Mouse (Mus musculus) olfactory bulb, adult 2 months (tissue): ENCODE measurements around the gene Cd81.

ENCODE experiments used
- CTCF ChIP-seq: fragments of 200-500 bp; IDR thresholded peaks from 2 replicates; pipeline ENCODE4 v1.5.1; 2012; ENCODE audit warnings: low read depth, mild to moderate bottlenecking, low read length, moderate library complexity; ENCODE audit not compliant: insufficient read depth
- POLR2A ChIP-seq: fragments of 200-500 bp; IDR thresholded peaks from 2 replicates; pipeline ENCODE4 v1.6.1; 2012; ENCODE audit warnings: mild to moderate bottlenecking, low read depth, low read length, moderate library complexity; ENCODE audit not compliant: insufficient read depth

DNA sequence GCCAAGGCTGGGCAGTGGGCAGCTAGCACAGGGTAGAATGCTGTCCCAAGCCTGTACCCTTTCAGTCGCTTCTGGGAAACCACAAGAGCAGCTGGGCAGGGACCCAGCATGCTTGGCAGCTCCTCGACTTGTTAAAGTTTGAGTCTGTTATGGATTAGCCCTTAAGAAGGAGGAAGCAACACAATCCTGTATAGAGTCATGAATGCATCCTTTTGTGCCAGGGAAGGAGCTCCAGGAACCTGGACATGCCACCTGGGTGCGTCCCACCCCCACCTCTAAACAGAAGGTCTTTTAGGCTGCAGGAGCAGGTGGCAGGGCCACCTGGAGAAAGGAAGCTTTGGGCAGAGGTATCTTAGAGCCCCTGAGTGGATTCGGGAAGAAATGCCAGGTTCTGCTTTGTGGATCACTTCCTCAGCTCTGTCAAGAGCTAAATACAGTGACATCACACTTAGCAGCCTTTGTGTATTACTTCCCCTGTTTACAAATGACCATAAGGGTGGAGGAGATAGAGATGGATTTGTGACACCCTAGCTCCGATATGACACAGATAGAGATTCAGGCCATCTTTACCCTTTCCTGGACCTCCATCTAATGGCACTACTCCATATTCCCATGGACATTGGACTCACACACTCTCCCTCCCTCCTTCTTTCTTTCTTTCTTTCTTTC is 6.8 kb downstream of the Cd81 start:
- TF ChIP-seq POLR2A (no peak), CTCF (no peak)
